Mouse (Mus musculus) induced T-regulatory cell, adult 2 months (primary cell): ENCODE measurements at regions not wholly inside any gene's neighbourhood (a gene's known extent, or its start where the extent isn't known, plus 50 kb on each side); places are given as distances from the start of the nearest gene placed in this dataset.

Experiments used
- DNase-seq: peaks from one replicate; pipeline ENCODE4 v3.0.0-alpha.2; 2012; ENCODE audit warnings: low read depth

- DNase-seq = peak; percentile 4
These were observed 325.5 kb upstream of the 9130204L05Rik start for GRCm38 (mm10) chr3:91416137-91416536.
